ENCODE assay signal across 29 mouse cellular contexts in the genomic region with DNA sequence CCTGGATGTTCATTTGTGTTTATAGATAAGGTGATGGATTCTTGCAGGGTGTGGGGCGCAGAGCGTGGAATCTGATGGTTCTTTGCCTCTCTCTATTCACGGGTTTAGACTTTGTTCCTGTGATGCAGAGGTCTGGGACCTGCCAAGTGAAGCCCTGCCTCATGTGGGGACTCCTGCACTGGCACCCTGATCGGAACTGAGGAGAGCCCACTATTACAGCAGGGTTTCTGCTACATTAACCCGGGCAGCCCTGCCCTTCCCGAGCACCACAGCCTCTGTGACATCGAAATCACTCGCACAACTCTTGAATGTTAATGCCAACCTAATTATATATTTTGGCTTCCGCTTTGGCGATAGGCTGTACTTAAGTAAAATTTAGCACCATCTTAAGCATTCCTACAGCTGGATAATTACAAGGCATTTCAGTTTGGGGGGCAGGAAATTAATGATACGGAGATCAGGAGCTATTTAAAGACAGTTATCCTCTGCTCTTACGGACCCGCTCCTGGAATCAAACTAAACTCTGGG.
DNase-seq lines count a peak whose midpoint lies in the region; ATAC-seq lines count a peak whose summit lies in the region.
"Had no signal": no experiment of that assay in that cellular context is flagged by ENCODE, and none has a peak within 500 bp of the region (broad histone marks: within the 10 kb centered on the region; RNA-seq: fewer than 3 reads in every experiment).

No protein-coding gene starts in this region.

- no peaks in the 10 kb centered on the region for H3K27me3 ChIP-seq in embryonic facial prominence, embryonic 14.5 days (replicated peaks; ENCODE audit: control insufficient read depth, insufficient read depth, low read length)
- H3K27me3 ChIP-seq in embryonic facial prominence, embryonic 10.5 days (replicated peaks; ENCODE audit: low read depth, poor library complexity, severe bottlenecking) = no peaks in the 10 kb centered on the region
- H3K27me3 ChIP-seq in forebrain, embryonic 16.5 days (replicated peaks; ENCODE audit: control insufficient read depth, insufficient read depth, low read length) = no peaks in the 10 kb centered on the region
- H3K27me3 ChIP-seq in forebrain, embryonic 12.5 days = 0 out of 2 replicates have a peak, but pooled peaks cover 5% of the 10 kb centered on the region
- H3K27me3 ChIP-seq in embryonic facial prominence, embryonic 15.5 days = no peaks in the 10 kb centered on the region
- H3K27me3 ChIP-seq: CH12.LX; hindbrain, embryonic 13.5 days; intestine, embryonic 15.5 days; Patski had no signal

- no peak overlapping the region for H3K27ac ChIP-seq in embryonic facial prominence, embryonic 14.5 days (replicated peaks; ENCODE audit: low read depth, low read length)
- H3K27ac ChIP-seq in embryonic facial prominence, embryonic 10.5 days (replicated peaks) = no peak overlapping the region
- no peak overlapping the region for H3K27ac ChIP-seq in forebrain, embryonic 16.5 days (ENCODE audit: low read length)
- H3K27ac ChIP-seq in forebrain, embryonic 12.5 days = no peak overlapping the region
- no peak overlapping the region for H3K27ac ChIP-seq in embryonic facial prominence, embryonic 15.5 days (replicated peaks)
- H3K27ac ChIP-seq: gastrocnemius, adult 2 months; hindbrain, embryonic 10.5 days; hindbrain, embryonic 13.5 days; intestine, embryonic 15.5 days had no signal

- H3K9me3 ChIP-seq in embryonic facial prominence, embryonic 14.5 days (ENCODE audit: control insufficient read depth, low read length) = no peaks in the 10 kb centered on the region
- no peaks in the 10 kb centered on the region for H3K9me3 ChIP-seq in embryonic facial prominence, embryonic 10.5 days
- H3K9me3 ChIP-seq in forebrain, embryonic 16.5 days (ENCODE audit: control insufficient read depth, low read length) = no peaks in the 10 kb centered on the region
- H3K9me3 ChIP-seq in forebrain, embryonic 12.5 days = no peaks in the 10 kb centered on the region
- H3K9me3 ChIP-seq in embryonic facial prominence, embryonic 15.5 days (replicated peaks) = no peaks in the 10 kb centered on the region
- H3K9me3 ChIP-seq: G1E; hindbrain, embryonic 10.5 days; hindbrain, embryonic 13.5 days; intestine, embryonic 15.5 days had no signal

- WGBS in embryonic facial prominence, embryonic 14.5 days = 73% methylated on average over 13 of the region's 13 CpGs
- WGBS in embryonic facial prominence, embryonic 10.5 days = 79% methylated on average over 13 of the region's 13 CpGs
- 49% methylated on average over 13 of the region's 13 CpGs for WGBS in forebrain, embryonic 16.5 days
- WGBS in forebrain, embryonic 12.5 days = 66% methylated on average over 13 of the region's 13 CpGs
- 68% methylated on average over 13 of the region's 13 CpGs for whole genome bisulfite sequencing in embryonic facial prominence, embryonic 15.5 days

- no peak for ATAC-seq in embryonic facial prominence, embryonic 14.5 days (ENCODE audit: low read depth)
- peak; percentile 63; the same call in 1 of the 2 replicates for ATAC-seq in forebrain, embryonic 16.5 days
- no peak for ATAC-seq in forebrain, embryonic 12.5 days (ENCODE audit: low FRiP score)
- peak; percentile 39; the same call in 1 of the 2 replicates for ATAC-seq in embryonic facial prominence, embryonic 15.5 days (ENCODE audit: insufficient number of reproducible peaks, low FRiP score, low TSS enrichment, low read depth)
- ATAC-seq: hindbrain, embryonic 16.5 days; intestine, embryonic 15.5 days; Patski had no signal

- H3K4me2 ChIP-seq in embryonic facial prominence, embryonic 14.5 days (ENCODE audit: low read depth, low read length) = no peak overlapping the region
- no peak overlapping the region for H3K4me2 ChIP-seq in forebrain, embryonic 16.5 days (ENCODE audit: low read length)
- H3K4me2 ChIP-seq in forebrain, embryonic 12.5 days = no peak overlapping the region
- H3K4me2 ChIP-seq in embryonic facial prominence, embryonic 15.5 days (replicated peaks) = no peak overlapping the region
- H3K4me2 ChIP-seq: heart, embryonic 11.5 days; hindbrain, embryonic 13.5 days; intestine, embryonic 15.5 days had no signal

- H3K9ac ChIP-seq in embryonic facial prominence, embryonic 14.5 days (ENCODE audit: low read depth, low read length) = no peak overlapping the region
- no peak overlapping the region for H3K9ac ChIP-seq in forebrain, embryonic 16.5 days (replicated peaks; ENCODE audit: low read depth, low read length)
- H3K9ac ChIP-seq in forebrain, embryonic 12.5 days = no peak overlapping the region
- no peak overlapping the region for H3K9ac ChIP-seq in embryonic facial prominence, embryonic 15.5 days
- H3K9ac ChIP-seq: hindbrain, embryonic 13.5 days; intestine, embryonic 15.5 days had no signal

- no peaks in the 10 kb centered on the region for H3K36me3 ChIP-seq in embryonic facial prominence, embryonic 14.5 days (ENCODE audit: control insufficient read depth, insufficient read depth, low read length)
- H3K36me3 ChIP-seq in embryonic facial prominence, embryonic 10.5 days (replicated peaks) = no peaks in the 10 kb centered on the region
- no peaks in the 10 kb centered on the region for H3K36me3 ChIP-seq in forebrain, embryonic 16.5 days (ENCODE audit: control insufficient read depth, insufficient read depth)
- no peaks in the 10 kb centered on the region for H3K36me3 ChIP-seq in forebrain, embryonic 12.5 days (replicated peaks)
- H3K36me3 ChIP-seq in embryonic facial prominence, embryonic 15.5 days = no peaks in the 10 kb centered on the region
- H3K36me3 ChIP-seq: G1E; hindbrain, embryonic 10.5 days; hindbrain, embryonic 13.5 days; intestine, embryonic 15.5 days had no signal

- no peaks in the 10 kb centered on the region for H3K4me1 ChIP-seq in embryonic facial prominence, embryonic 14.5 days (ENCODE audit: control insufficient read depth, insufficient read depth, low read length)
- H3K4me1 ChIP-seq in embryonic facial prominence, embryonic 10.5 days = peaks cover 8% of the 10 kb centered on the region; the same call in 1 of the 2 replicates
- H3K4me1 ChIP-seq in forebrain, embryonic 16.5 days (replicated peaks; ENCODE audit: control insufficient read depth, insufficient read depth, low read length) = no peaks in the 10 kb centered on the region; the same call in 1 of the 2 replicates
- H3K4me1 ChIP-seq in forebrain, embryonic 12.5 days = peaks cover 10% of the 10 kb centered on the region
- H3K4me1 ChIP-seq in embryonic facial prominence, embryonic 15.5 days = no peaks in the 10 kb centered on the region
- H3K4me1 ChIP-seq: intestine, embryonic 15.5 days had no signal

- no peak overlapping the region for H3K4me3 ChIP-seq in embryonic facial prominence, embryonic 14.5 days (ENCODE audit: low read depth, low read length)
- H3K4me3 ChIP-seq in embryonic facial prominence, embryonic 10.5 days = no peak overlapping the region
- no peak overlapping the region for H3K4me3 ChIP-seq in forebrain, embryonic 16.5 days (replicated peaks; ENCODE audit: low read length)
- H3K4me3 ChIP-seq in forebrain, embryonic 12.5 days (replicated peaks) = no peak overlapping the region
- H3K4me3 ChIP-seq in embryonic facial prominence, embryonic 15.5 days (replicated peaks) = no peak overlapping the region
- H3K4me3 ChIP-seq: erythroblast, embryonic 14.5 days; gastrocnemius, adult 2 months; hindbrain, embryonic 10.5 days; hindbrain, embryonic 13.5 days; intestine, embryonic 15.5 days had no signal

- peak; percentile 17 for DNase-seq in embryonic facial prominence, embryonic 14.5 days (ENCODE audit: low spot score)
- DNase-seq in embryonic facial prominence, embryonic 10.5 days (ENCODE audit: low spot score) = no peak
- DNase-seq in brain, adult 2 months (ENCODE audit: low read depth, low spot score) = peak; percentile 60
- no peak for DNase-seq in retina, postnatal 1 day
- DNase-seq: adrenal gland, postnatal 10 days; adrenal gland, postnatal 36 days; B cell, adult 2 months; cerebellum, adult 18-20 months; cerebellum, adult 9-11 months; cerebellum, postnatal 25 days; embryo, embryonic 11 days; gastrocnemius, adult 2 months; gastrocnemius, postnatal 14 days; heart, adult 11 months; heart, postnatal 36 days; kidney, adult 11 months; kidney, adult 8-10 months had no signal

Comparison
In these comparisons a context has a peak if more than half of its experiments do, and no peak if none do; other contexts are left out.
1. ATAC-seq: peak in forebrain, embryonic 16.5 days (single experiment) and embryonic facial prominence, embryonic 15.5 days (single experiment); none in embryonic facial prominence, embryonic 14.5 days (single experiment) and forebrain, embryonic 12.5 days (single experiment).
2. DNase-seq: peak in embryonic facial prominence, embryonic 14.5 days (single experiment) and brain, adult 2 months (single experiment); none in embryonic facial prominence, embryonic 10.5 days (single experiment) and retina, postnatal 1 day (single experiment).